Mouse (Mus musculus) midbrain, embryonic 15.5 days (tissue): ENCODE measurements at regions not wholly inside any gene's neighbourhood (a gene's known extent, or its start where the extent isn't known, plus 50 kb on each side); places are given as distances from the start of the nearest gene placed in this dataset.
A peak's percentile ranks its signal among the peaks of the same experiment; 100 is the strongest.
"Not testable (repeated sequence)": the region's sequence is repeated elsewhere in the genome, so short reads cannot be mapped to it uniquely, and the experiment has no call there.

Experiments
- ATAC-seq: fragments of 200-750 bp; cut with Nextera tagmentation; replicated peaks from 2 replicates; pipeline ENCODE4 v1.8.0; 2017; ENCODE audit warnings: moderate TSS enrichment
- H3K27ac ChIP-seq: fragments of 300-500 bp; sonication (generic); 2 replicates; pipeline ENCODE4 v1.5.1; 2015; ENCODE audit warnings: mild to moderate bottlenecking, inconsistent platforms
- H3K27me3 ChIP-seq: fragments of 300-500 bp; sonication (generic); replicated peaks from 2 replicates; pipeline ENCODE4 v1.6.1; 2015; ENCODE audit warnings: inconsistent platforms
- H3K36me3 ChIP-seq: fragments of 300-500 bp; sonication (generic); replicated peaks from 2 replicates; pipeline ENCODE4 v1.6.1; 2015; ENCODE audit warnings: inconsistent platforms
- H3K4me1 ChIP-seq: fragments of 300-500 bp; sonication (generic); 2 replicates; pipeline ENCODE4 v1.6.1; 2015; ENCODE audit warnings: inconsistent platforms
- H3K4me2 ChIP-seq: fragments of 300-500 bp; sonication (generic); 2 replicates; pipeline ENCODE4 v1.6.1; 2015; ENCODE audit warnings: inconsistent platforms, mild to moderate bottlenecking, moderate library complexity
- H3K4me3 ChIP-seq: fragments of 300-500 bp; sonication (generic); 2 replicates; pipeline ENCODE4 v1.5.1; 2015; ENCODE audit warnings: mild to moderate bottlenecking, inconsistent platforms
- H3K9ac ChIP-seq: fragments of 300-500 bp; sonication (generic); 2 replicates; pipeline ENCODE4 v1.6.1; 2015; ENCODE audit warnings: mild to moderate bottlenecking, inconsistent platforms
- H3K9me3 ChIP-seq: fragments of 300-500 bp; sonication (generic); 2 replicates; pipeline ENCODE4 v1.6.1; 2016; ENCODE audit warnings: inconsistent platforms
- WGBS: fragments of 180-500 bp; shearing (Covaris S2); methylation state at CpG from one replicate; pipeline ENCODE4 v1.1.7; 2015; ENCODE audit warnings: mixed read lengths; 5-methylcytosine and 5-hydroxymethylcytosine counted together

DNA sequence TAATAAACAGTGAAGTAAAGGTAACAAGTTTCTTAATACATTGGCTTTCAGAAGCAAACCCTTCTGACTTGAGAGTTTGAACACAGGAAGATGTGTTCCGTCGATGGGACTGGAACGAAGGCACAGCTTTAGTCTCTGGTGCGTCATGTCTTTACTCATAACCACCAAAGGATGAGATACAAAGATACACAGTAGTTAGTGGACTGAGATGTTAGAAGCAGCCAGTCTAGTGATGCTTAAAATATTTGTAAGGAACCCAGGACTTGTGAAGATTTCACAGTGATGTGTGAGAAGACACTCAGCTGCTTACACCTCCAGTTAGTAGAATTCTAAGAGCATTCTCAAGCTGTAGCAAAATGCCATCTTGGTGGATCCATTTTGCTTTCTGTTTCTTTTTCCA lies 135.9 kb upstream of the Arsj start:
- Histone ChIP-seq H3K4me2 (no peak overlapping the region), H3K4me1 (no peaks in the 10 kb centered on the region), H3K36me3 (no peaks in the 10 kb centered on the region), H3K4me3 (no peak overlapping the region), H3K27ac (no peak overlapping the region), H3K27me3 (no peaks in the 10 kb centered on the region), H3K9ac (no peak overlapping the region), H3K9me3 (no peaks in the 10 kb centered on the region)
- WGBS, result 97% methylated on average over 4 of the region's 4 CpGs
- no peak for ATAC-seq

DNA sequence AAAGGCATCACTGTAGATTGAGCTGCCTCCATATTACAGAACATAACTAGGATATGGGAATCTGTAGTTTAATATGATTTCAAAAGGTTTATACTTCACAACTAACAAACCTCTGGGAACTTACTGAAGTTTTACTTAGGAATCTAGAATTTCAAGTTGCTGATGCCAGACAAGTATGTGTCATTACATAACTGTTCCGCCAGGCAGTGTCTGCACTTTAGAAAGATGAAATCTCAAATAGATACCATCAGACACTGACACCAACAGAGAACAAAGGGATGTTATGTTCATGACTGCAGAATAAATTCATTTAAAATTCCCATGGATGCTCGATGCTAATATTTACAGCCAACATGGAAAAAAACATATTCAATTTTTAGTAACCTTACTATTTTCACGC lies 117.7 kb upstream of the Arsj start:
- H3K36me3 ChIP-seq, result no peaks in the 10 kb centered on the region
- no peaks in the 10 kb centered on the region for H3K4me1 ChIP-seq
- WGBS, result 89% methylated on average over 3 of the region's 3 CpGs
- H3K4me2 ChIP-seq, result no peak overlapping the region
- ATAC-seq, result no peak
- H3K4me3 ChIP-seq, result no peak overlapping the region
- H3K9me3 ChIP-seq, result no peaks in the 10 kb centered on the region
- H3K27ac ChIP-seq, result no peak overlapping the region
- H3K9ac ChIP-seq, result no peak overlapping the region
- no peaks in the 10 kb centered on the region for H3K27me3 ChIP-seq

DNA sequence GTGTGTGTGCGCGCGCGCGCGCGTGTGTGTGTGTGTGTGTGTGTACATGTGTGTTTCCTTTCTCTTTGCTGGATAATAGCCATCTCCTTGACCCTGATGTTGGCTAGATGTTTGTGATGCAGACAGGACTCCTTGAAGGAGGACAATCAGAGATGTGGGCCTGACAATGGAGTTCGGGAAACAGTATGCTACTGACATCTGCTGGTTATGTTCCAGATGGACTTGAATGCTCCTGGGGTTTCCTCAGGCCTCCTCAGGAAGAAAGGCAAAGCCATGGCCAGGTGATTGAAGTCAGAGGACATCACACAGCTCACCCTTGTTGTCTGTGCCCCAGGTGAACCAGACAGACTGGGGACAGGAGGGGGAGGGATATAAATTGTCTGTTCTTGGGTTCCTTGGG lies 102.2 kb upstream of the Arsj start:
- 90% methylated on average over 8 of the region's 8 CpGs for WGBS
- Histone ChIP-seq H3K4me2 (no peak overlapping the region), H3K4me3 (no peak overlapping the region), H3K27me3 (no peaks in the 10 kb centered on the region), H3K4me1 (no peaks in the 10 kb centered on the region), H3K36me3 (no peaks in the 10 kb centered on the region), H3K9ac (no peak overlapping the region), H3K27ac (no peak overlapping the region), H3K9me3 (no peaks in the 10 kb centered on the region)
- no peak for ATAC-seq

DNA sequence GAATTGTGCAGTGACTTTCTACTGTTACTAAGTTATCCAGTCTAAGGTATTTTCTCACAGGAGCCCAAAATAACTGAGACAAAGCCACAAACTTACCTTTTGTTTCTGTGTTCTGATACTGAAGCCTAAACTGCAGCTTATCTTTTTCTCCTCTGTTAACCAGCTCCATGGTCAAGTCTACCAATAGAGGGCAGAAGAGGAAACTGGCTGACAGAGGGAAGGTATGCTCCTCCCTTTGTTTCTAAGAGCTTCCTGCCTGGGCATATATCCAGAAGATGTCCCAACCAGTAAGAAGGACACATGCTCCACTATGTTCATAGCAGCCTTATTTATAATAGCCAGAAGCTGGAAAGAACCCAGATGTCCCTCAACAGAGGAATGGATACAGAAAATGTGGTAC lies 91.5 kb upstream of the Arsj start:
- H3K9ac ChIP-seq, H3K4me2 ChIP-seq, H3K4me3 ChIP-seq, H3K27me3 ChIP-seq, H3K27ac ChIP-seq, H3K36me3 ChIP-seq, H3K4me1 ChIP-seq, H3K9me3 ChIP-seq, ATAC-seq: not testable (repeated sequence)

DNA sequence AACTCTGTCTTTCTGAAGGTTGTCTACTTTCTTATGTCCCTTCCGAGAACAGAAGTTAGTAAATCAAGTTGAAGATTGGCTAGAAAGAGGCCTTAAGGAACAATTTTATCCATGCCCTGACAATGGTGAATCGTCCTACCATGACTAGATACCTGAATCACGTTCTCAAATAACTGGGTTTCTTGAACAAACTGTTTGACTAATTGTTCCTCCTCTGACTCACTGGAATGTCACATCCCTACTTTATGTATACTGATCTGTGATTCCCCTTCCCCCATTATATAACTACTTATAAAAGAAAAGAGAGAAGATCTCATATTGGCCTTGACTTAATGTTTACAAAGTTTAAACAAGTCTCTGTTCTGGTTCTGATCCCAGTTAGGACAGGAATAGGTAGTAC lies 89.9 kb upstream of the Arsj start:
- Histone ChIP-seq H3K9ac (no peak overlapping the region), H3K27ac (no peak overlapping the region), H3K27me3 (no peaks in the 10 kb centered on the region), H3K36me3 (no peaks in the 10 kb centered on the region), H3K4me1 (no peaks in the 10 kb centered on the region), H3K4me2 (no peak overlapping the region), H3K9me3 (no peaks in the 10 kb centered on the region), H3K4me3 (no peak overlapping the region)
- 90% methylated on average over 3 of the region's 3 CpGs for WGBS
- ATAC-seq, result no peak

DNA sequence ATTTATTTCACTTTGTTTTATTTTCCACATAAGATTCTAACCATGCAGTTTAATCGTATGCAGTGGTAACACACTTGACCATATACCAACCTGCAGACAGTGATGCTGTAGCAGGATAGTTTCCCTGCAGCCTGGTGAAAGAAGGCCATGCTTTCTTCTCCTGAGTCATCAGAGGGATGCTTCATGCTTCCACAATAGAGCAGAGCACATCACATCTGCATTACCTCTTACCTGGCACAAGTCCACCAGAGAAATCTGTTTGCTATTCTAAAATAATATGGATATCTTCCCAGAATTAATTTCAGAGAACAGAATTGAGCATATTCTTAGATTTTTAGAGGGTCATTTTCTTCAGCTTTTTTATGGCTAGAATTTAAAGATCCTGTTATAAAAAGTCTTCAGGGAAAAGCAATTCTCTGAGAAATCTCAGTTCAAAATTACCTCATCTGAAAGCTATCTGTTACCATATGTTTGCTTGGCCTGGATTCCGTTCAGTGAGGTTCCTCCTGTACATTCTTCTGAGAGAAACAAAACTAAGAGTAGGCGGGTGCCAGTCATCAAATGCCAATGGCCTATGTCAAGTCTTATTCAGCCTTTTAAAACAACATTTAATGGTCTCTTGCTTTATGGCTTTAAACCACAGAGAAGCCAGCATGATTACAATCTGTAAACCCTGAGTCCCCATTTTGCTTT lies 87.3 kb upstream of the Arsj start:
- no peaks in the 10 kb centered on the region for H3K9me3 ChIP-seq
- no peaks in the 10 kb centered on the region for H3K36me3 ChIP-seq
- H3K27me3 ChIP-seq, result no peaks in the 10 kb centered on the region
- no peak overlapping the region for H3K4me3 ChIP-seq
- no peak overlapping the region for H3K27ac ChIP-seq
- H3K4me2 ChIP-seq, result no peak overlapping the region
- 75% methylated on average over 3 of the region's 3 CpGs for WGBS
- no peak for ATAC-seq
- no peaks in the 10 kb centered on the region for H3K4me1 ChIP-seq
- H3K9ac ChIP-seq, result no peak overlapping the region

DNA sequence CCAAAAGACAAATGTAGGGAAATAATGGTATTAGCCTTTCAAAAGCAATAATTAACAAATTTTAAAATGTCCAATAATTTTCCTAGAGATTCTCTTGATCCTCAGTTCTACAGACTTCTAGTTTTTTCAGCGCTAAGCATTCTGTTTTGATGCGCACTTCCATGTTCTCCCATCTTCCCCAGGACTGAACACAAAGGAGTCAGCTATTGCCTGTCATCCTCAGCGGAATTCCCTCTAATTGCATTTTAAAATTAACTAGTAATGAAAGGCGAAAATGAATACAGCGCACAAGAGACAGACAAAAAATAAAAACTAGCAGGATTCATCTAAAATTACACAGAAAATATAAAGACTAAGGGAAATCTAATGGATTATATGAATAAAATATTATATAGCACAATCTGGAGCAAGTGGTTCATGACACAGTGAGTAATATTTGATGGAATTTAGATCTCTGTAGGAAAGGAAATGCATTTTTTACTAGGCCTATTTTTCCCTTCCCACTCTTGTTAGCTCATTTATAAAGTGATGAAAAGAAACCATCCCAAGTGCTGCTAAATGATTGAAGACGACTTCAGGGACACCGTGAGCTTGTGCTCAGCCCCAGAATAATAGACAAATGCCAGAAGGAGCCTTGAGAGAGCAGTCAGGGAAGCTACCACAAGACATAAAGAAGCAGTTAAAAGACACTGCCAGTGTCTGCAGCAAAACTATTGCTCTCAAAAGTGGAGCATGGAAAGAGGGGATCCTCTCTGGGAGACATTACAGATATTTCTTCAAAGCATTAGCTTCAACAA lies 79.0 kb upstream of the Arsj start:
- Histone ChIP-seq H3K4me1 (no peaks in the 10 kb centered on the region), H3K36me3 (no peaks in the 10 kb centered on the region), H3K4me2 (no peak overlapping the region), H3K9ac (no peak overlapping the region), H3K9me3 (no peaks in the 10 kb centered on the region), H3K4me3 (no peak overlapping the region), H3K27me3 (no peaks in the 10 kb centered on the region), H3K27ac (no peak overlapping the region)
- ATAC-seq, result peak; percentile 50; the same call in 1 of the 2 replicates
- WGBS, result 67% methylated on average over 7 of the region's 7 CpGs

DNA sequence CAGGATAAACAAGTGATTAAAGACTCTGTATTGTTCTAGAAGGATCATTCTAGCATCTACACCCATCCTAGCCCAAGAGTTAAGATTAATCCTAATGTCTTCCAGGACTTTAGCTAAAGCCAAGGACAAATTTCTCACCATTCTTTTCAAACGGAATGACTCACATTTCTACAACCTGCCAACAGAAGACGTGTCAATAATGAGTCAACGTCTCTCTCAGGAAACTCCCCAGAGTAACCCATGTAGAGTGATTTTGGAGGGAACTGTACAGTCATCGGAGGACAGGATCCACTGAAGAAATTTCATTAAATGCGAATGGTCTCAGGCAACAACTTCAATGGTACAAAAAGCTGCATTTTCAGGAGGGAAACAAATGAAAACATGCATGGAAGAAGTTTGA lies 71.2 kb upstream of the Arsj start:
- Histone ChIP-seq H3K27me3 (no peaks in the 10 kb centered on the region), H3K36me3 (no peaks in the 10 kb centered on the region), H3K4me1 (no peaks in the 10 kb centered on the region), H3K4me2 (no peak overlapping the region), H3K4me3 (no peak overlapping the region), H3K27ac (no peak overlapping the region), H3K9me3 (no peaks in the 10 kb centered on the region), H3K9ac (no peak overlapping the region)
- WGBS, result 78% methylated on average over 5 of the region's 5 CpGs
- no peak for ATAC-seq

DNA sequence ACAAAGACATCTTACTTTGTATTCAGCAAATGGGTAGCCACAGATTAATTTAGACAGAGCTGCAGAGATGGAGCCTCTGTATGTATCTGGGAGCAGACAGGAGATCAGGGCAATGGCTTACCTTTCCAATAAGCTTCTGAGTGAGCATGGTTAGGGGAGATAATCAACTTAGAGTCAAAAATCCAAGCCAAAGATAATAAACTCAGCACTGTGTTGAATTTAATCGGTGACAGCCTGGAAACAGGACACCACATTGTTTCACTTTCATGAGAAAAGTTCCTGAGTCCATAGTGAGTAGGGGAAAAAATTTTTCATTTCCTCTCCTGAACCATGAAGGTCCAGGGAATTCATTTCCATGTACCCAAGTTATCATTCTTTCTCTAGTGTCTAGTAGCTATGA lies 70.7 kb upstream of the Arsj start:
- H3K9me3 ChIP-seq, result no peaks in the 10 kb centered on the region
- no peak overlapping the region for H3K27ac ChIP-seq
- H3K4me1 ChIP-seq, result no peaks in the 10 kb centered on the region
- 86% methylated on average over 1 of the region's 1 CpGs for WGBS
- H3K4me2 ChIP-seq, result no peak overlapping the region
- H3K4me3 ChIP-seq, result no peak overlapping the region
- H3K9ac ChIP-seq, result no peak overlapping the region
- no peak for ATAC-seq
- H3K27me3 ChIP-seq, result no peaks in the 10 kb centered on the region
- H3K36me3 ChIP-seq, result no peaks in the 10 kb centered on the region

DNA sequence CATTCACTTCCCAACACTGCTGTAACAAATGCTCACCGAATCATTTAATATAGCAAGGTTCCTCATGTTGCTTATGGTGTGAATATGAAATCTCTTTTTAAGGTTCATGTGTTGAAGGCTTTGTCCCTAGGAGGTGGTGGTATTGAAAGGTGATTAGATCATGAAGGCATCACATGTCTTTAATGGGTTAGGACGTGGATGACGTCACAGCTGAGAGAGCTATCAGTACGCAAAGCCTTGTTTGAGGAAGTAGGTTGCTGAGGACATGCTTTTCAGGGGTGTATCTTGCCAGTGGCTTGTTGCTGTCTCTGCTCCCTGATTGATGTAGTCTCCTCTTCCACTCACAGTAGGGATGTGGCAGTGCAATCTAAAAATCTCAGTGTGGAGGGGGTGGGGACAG lies 69.8 kb upstream of the Arsj start:
- Histone ChIP-seq H3K4me3 (no peak overlapping the region), H3K27me3 (no peaks in the 10 kb centered on the region), H3K27ac (no peak overlapping the region), H3K36me3 (no peaks in the 10 kb centered on the region), H3K4me1 (no peaks in the 10 kb centered on the region), H3K4me2 (no peak overlapping the region), H3K9ac (no peak overlapping the region), H3K9me3 (no peaks in the 10 kb centered on the region)
- ATAC-seq, result no peak
- 96% methylated on average over 4 of the region's 4 CpGs for WGBS

DNA sequence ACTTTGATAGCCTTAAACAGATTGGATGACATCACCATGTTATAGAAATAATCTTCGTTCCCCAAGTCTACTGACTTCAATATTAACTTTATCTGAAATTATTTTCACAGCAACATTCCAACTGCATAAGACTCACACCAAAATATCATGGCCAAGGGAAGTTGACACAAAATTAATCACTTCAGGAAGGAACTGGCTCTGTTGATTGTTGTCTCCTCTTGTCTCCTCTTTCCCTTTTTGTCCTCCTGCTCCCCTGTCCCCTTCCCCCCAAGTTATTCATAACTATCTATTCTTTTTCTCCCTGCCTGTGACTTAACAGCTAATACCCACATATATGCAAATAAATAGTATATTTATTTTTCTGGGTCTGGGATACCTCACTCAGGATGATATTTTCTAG lies 67.6 kb upstream of the Arsj start:
- no peak overlapping the region for H3K9ac ChIP-seq
- no peaks in the 10 kb centered on the region for H3K36me3 ChIP-seq
- no peak overlapping the region for H3K4me2 ChIP-seq
- no peaks in the 10 kb centered on the region for H3K4me1 ChIP-seq
- ATAC-seq, result no peak
- no peaks in the 10 kb centered on the region for H3K9me3 ChIP-seq
- no peaks in the 10 kb centered on the region for H3K27me3 ChIP-seq
- 93% methylated on average over 1 of the region's 1 CpGs for WGBS
- no peak overlapping the region for H3K27ac ChIP-seq
- no peak overlapping the region for H3K4me3 ChIP-seq

DNA sequence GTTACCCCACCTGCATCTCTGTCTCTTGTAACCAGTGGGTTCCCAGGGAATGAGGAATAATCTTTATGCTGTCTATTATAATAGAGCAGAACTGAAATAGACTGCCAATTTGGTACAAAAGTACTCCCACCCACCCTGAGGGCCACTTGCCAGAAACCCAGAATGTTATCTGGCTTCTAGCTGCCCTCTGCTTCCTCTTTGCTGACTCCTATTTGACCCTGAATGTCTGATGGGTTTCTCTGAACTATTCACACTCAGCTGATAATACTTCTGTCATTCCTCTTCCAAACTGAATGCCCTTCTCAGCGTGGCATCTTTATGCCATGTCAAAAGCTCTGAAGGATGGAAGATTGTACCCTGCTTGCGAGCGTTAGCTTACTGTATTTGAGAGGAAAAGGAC lies 64.2 kb upstream of the Arsj start:
- H3K4me3 ChIP-seq, result no peak overlapping the region
- H3K9me3 ChIP-seq, result no peaks in the 10 kb centered on the region
- H3K4me1 ChIP-seq, result no peaks in the 10 kb centered on the region
- WGBS, result 63% methylated on average over 3 of the region's 3 CpGs
- H3K27ac ChIP-seq, result no peak overlapping the region
- H3K9ac ChIP-seq, result no peak overlapping the region
- ATAC-seq, result 0 out of 2 replicates have a peak, but pooled peaks have one; percentile 52
- H3K36me3 ChIP-seq, result no peaks in the 10 kb centered on the region
- H3K4me2 ChIP-seq, result no peak overlapping the region
- no peaks in the 10 kb centered on the region for H3K27me3 ChIP-seq

DNA sequence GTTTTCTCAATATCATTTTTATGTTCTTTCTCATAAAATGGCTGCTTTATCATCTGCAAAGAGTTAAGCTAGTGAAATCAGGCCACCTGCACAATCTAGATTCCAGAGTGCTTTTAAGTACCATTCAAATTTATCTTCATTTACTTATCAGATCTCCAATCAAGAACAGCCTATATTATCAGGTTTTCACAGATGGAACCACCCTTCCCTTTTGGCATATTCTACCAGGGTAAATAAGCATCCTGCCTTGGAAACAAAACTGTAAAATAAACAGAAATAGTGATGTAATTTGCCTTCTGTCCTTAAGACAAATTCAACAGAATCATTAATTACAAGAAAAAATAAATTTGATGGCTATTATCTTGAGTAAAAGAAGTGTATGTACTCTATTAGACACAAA lies 55.2 kb upstream of the Arsj start:
- no peak overlapping the region for H3K4me3 ChIP-seq
- H3K27ac ChIP-seq, result no peak overlapping the region
- H3K4me1 ChIP-seq, result no peaks in the 10 kb centered on the region
- H3K27me3 ChIP-seq, result no peaks in the 10 kb centered on the region
- no peaks in the 10 kb centered on the region for H3K9me3 ChIP-seq
- H3K4me2 ChIP-seq, result no peak overlapping the region
- ATAC-seq, result no peak
- H3K36me3 ChIP-seq, result no peaks in the 10 kb centered on the region
- H3K9ac ChIP-seq, result no peak overlapping the region
